Mouse (Mus musculus) spleen, adult 2 months (tissue): ENCODE results near the gene Cirbp.

ENCODE experiments used
- CTCF ChIP-seq: fragments of 200-500 bp; IDR thresholded peaks from 2 replicates; pipeline ENCODE4 v1.5.1; 2011; ENCODE audit warnings: mild to moderate bottlenecking, inconsistent platforms; ENCODE audit not compliant: insufficient read depth, insufficient read length, insufficient replicate concordance; ENCODE audit errors: extremely low read depth
- POLR2A ChIP-seq: fragments of 200-500 bp; IDR thresholded peaks from 2 replicates; pipeline ENCODE4 v1.6.1; 2011; ENCODE audit warnings: low read depth, low read length, inconsistent platforms

DNA sequence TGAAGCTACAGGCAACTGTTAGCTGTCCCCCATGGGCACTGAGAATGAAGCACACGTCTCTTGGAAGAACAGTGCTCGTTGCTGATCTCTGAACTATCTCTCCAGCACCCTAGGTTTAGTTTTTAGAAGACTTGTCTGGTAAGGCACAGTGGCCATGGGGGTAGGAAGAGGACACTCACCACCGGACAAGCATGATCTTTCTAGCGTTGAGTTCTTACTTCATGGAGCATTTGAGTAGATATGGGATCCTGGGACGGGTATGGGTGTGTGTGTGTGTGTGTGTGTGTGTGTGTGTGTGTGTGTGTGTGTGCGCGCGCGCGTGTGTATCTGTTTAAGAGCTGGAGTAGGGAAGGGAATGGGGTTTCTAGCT, 25.1 kb upstream of the Cirbp start, which contains the start of gene Cbarp:
- TF ChIP-seq CTCF (no peak), POLR2A (no peak)
